Mouse (Mus musculus) heart, postnatal 4 days (tissue): ENCODE data around the gene Olfr1484. TPM values are rescaled to one million over a fixed set of nuclear protein-coding genes. Genes with fewer than 3 reads are reported as not detected.
"Not testable (repeated sequence)": the region's sequence is repeated elsewhere in the genome, so short reads cannot be mapped to it uniquely, and the experiment has no call there.

Experiments
- DNase-seq: peaks from one replicate; pipeline ENCODE4 v3.0.0; 2021
- microRNA-seq, 2 experiments: library from miRNA; unstranded; fragments of <30 nt; microRNA quantifications; one replicate each; pipeline ENCODE4 v1.2.0; 2021 to 2022
- total RNA-seq, 2 experiments: library from RNA; stranded (reverse); gene quantifications; 2 replicates each; pipeline ENCODE4 v1.2.3; 2021

Gene Olfr1484
- total RNA-seq: not detected

- DNase-seq: no peak
Observed at GRCm38 (mm10) chr19:13583211-13583610, at the start of gene Olfr1484. Gene Olfr1484 (plus strand): TSS chr19:13583511.

- not testable (repeated sequence) for DNase-seq
Observed at GRCm38 (mm10) chr19:13617075-13617474, 33.8 kb downstream of the Olfr1484 start, which contains the start of gene Olfr1487. Gene Olfr1487 (plus strand): TSS chr19:13617375.

GRCm38 (mm10) chr19:13631321-13631720 is 48.0 kb downstream of the Olfr1484 start, which contains the start of gene Olfr1489:
Gene Olfr1489 (plus strand): TSS chr19:13631621.
- no peak for DNase-seq

Small RNA genes lying within 50 kb of the gene (microRNA-seq; reads per million reads assigned to microRNA genes)
- gene Gm22323 (0 reads per million in 2 experiments), gene Gm23931 (0 reads per million in 2 experiments)

Other genes with a start within 250 kb of the Olfr1484 start
- not detected for gene Olfr1466, start 244.6 kb upstream of the Olfr1484 start, total RNA-seq
- gene Olfr1467, start 221.3 kb upstream of the Olfr1484 start, total RNA-seq: not detected
- not detected for gene Olfr1469, start 175.7 kb upstream of the Olfr1484 start, total RNA-seq
- not detected for gene Olfr1471, start 140.1 kb upstream of the Olfr1484 start, total RNA-seq
- gene Olfr1472, start 127.4 kb upstream of the Olfr1484 start, total RNA-seq: not detected
- not detected for gene Olfr1474, start 113.9 kb upstream of the Olfr1484 start, total RNA-seq
- not detected for gene Olfr1475, start 103.3 kb upstream of the Olfr1484 start, total RNA-seq
- not detected for gene Olfr1477, start 83.0 kb upstream of the Olfr1484 start, total RNA-seq
- not detected for gene Olfr1480, start 55.6 kb upstream of the Olfr1484 start, total RNA-seq
- not detected for gene Olfr1487, start 33.9 kb downstream of the Olfr1484 start, total RNA-seq
- not detected for gene Olfr1489, start 48.1 kb downstream of the Olfr1484 start, total RNA-seq
- gene Olfr1490, start 67.6 kb downstream of the Olfr1484 start, total RNA-seq: not detected
- gene Olfr1491, start 113.8 kb downstream of the Olfr1484 start, total RNA-seq: not detected
- gene Olfr1493-ps1, start 139.8 kb downstream of the Olfr1484 start, total RNA-seq: not detected
- gene Olfr1494, start 156.2 kb downstream of the Olfr1484 start, total RNA-seq: not detected
- gene Olfr1495, start 181.1 kb downstream of the Olfr1484 start, total RNA-seq: not detected
- not detected for gene Olfr1496, start 194.4 kb downstream of the Olfr1484 start, total RNA-seq
- gene Olfr1497, start 214.7 kb downstream of the Olfr1484 start, total RNA-seq: not detected
- not detected for gene Olfr1499, start 235.9 kb downstream of the Olfr1484 start, total RNA-seq
- not detected for gene Olfr1500, start 247.0 kb downstream of the Olfr1484 start, total RNA-seq